Mouse (Mus musculus) kidney, embryonic 14.5 days (tissue): ENCODE data around the gene Itm2c. TPM values are rescaled to one million over a fixed set of nuclear protein-coding genes. Genes with fewer than 3 reads are reported as not detected.

Experiments
- ATAC-seq: fragments of 200-750 bp; cut with Nextera tagmentation; 2 replicates; pipeline ENCODE4 v1.8.0; 2017; ENCODE audit warnings: moderate number of reproducible peaks, mild to moderate bottlenecking, moderate TSS enrichment, moderate library complexity; ENCODE audit not compliant: low FRiP score, low TSS enrichment
- H3K27ac ChIP-seq: fragments of 300-500 bp; sonication (generic); 2 replicates; pipeline ENCODE4 v1.5.1; 2014; ENCODE audit warnings: low read depth, mild to moderate bottlenecking, low read length, moderate library complexity, mixed read lengths
- H3K27me3 ChIP-seq: fragments of 300-500 bp; sonication (generic); 2 replicates; pipeline ENCODE4 v1.6.1; 2014; ENCODE audit warnings: mild to moderate bottlenecking, low read length; ENCODE audit not compliant: control insufficient read depth, insufficient read depth
- H3K36me3 ChIP-seq: fragments of 300-500 bp; sonication (generic); 2 replicates; pipeline ENCODE4 v1.6.1; 2014; ENCODE audit warnings: low read length, mixed read lengths; ENCODE audit not compliant: control insufficient read depth, insufficient read depth
- H3K4me1 ChIP-seq: fragments of 300-500 bp; sonication (generic); 2 replicates; pipeline ENCODE4 v1.6.1; 2014; ENCODE audit warnings: low read length, mixed read lengths; ENCODE audit not compliant: control insufficient read depth, insufficient read depth
- H3K4me2 ChIP-seq: fragments of 300-500 bp; sonication (generic); replicated peaks from 2 replicates; pipeline ENCODE4 v1.6.1; 2014; ENCODE audit warnings: low read depth, mild to moderate bottlenecking, low read length
- H3K4me3 ChIP-seq: fragments of 300-500 bp; sonication (generic); 2 replicates; pipeline ENCODE4 v1.5.1; 2014; ENCODE audit warnings: mild to moderate bottlenecking, low read length
- H3K9ac ChIP-seq: fragments of 300-500 bp; sonication (generic); 2 replicates; pipeline ENCODE4 v1.6.1; 2014; ENCODE audit warnings: low read depth, mild to moderate bottlenecking, low read length, moderate library complexity
- H3K9me3 ChIP-seq: fragments of 300-500 bp; sonication (generic); 2 replicates; pipeline ENCODE4 v1.6.1; 2016; ENCODE audit warnings: low read length; ENCODE audit not compliant: control insufficient read depth
- WGBS: fragments of 180-500 bp; shearing (Covaris S2); extraction: QIAGEN DNeasy Blood & Tissue Kit; methylation state at CpG from one replicate; pipeline ENCODE4 v1.1.7; 2014; 5-methylcytosine and 5-hydroxymethylcytosine counted together
- polyA plus RNA-seq: library from polyadenylated mRNA; unstranded; fragments of >200 nt; fragmentation: Nextera tagmentation; extraction: Ambion mirVana; gene quantifications from 2 replicates; pipeline ENCODE4 v1.2.1, GENCODE M21; 2014

Gene Itm2c
- 145 and 179 TPM in 2 replicates for polyA plus RNA-seq

DNA sequence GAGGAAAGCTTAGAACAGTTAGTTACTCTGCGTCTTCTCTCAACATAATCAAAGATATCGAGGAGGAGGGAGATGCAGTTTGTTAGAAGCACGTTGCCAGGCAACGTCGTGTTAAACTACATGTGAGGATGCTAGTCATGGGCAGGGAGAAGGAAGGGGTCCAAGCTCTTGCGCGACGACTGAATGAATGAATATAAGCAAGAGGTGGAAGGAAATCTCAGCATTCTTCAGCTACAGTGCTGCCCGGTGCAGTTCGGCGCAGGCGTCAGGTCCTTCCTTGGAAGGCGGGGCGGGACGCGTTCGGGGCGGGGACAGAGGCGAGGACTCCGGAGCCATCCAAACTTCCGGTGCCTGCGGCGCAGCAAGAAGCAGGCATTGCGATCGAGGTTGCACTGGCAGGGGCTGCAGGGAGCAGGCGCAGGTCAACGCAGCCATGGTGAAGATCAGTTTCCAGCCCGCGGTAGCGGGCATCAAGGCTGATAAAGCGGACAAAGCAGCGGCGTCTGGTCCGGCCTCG is at the start of gene Itm2c:
Gene Itm2c, plus strand, starts transcription at position 51 of the 517 bp plus-strand sequence.
- Histone ChIP-seq H3K27ac (peak within 1 kb of the TSS; percentile 87), H3K4me1 (peaks cover 37% of the 10 kb centered on the region), H3K4me2 (peak within 1 kb of the TSS; percentile 79), H3K27me3 (no peaks in the 10 kb centered on the region), H3K9me3 (no peaks in the 10 kb centered on the region), H3K9ac (peak within 1 kb of the TSS; percentile 85), H3K36me3 (no peaks in the 10 kb centered on the region; the same call in 1 of the 2 replicates), H3K4me3 (peak within 1 kb of the TSS; percentile 68)
- WGBS: under 1% methylated on average over 35 of the region's 35 CpGs
- peak; percentile 84 for ATAC-seq

DNA sequence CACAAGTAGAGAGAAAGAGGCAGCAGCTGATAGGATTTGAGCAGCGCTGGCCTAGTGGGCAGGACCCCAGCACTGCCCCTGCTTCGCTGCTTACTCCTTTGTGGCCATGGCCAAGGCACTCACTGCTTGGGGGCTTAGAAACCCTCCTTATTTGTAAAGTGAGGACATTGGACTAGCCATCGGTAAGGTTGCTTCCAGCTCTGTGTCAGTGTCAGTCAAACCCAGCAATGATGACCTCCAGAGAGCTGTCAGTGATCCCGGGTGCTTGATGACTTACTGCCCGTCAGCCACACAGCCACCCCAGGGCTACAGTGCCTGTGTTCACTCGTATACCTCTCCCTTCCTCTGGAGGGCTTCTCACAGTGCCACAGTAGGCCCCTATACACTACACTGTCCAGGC is 49.1 kb upstream of the Itm2c start:
- 88% methylated on average over 6 of the region's 6 CpGs for WGBS
- Histone ChIP-seq H3K4me2 (no peak overlapping the region), H3K4me1 (no peaks in the 10 kb centered on the region), H3K9ac (no peak overlapping the region), H3K4me3 (no peak overlapping the region), H3K27me3 (no peaks in the 10 kb centered on the region), H3K36me3 (peaks cover 48% of the 10 kb centered on the region), H3K27ac (no peak overlapping the region), H3K9me3 (no peaks in the 10 kb centered on the region)
- ATAC-seq: no peak

GRCm38 (mm10) chr1:85845476-85845875 is 48.6 kb upstream of the Itm2c start:
- Histone ChIP-seq H3K4me2 (no peak overlapping the region), H3K9ac (no peak overlapping the region), H3K27ac (no peak overlapping the region), H3K27me3 (no peaks in the 10 kb centered on the region), H3K4me1 (no peaks in the 10 kb centered on the region), H3K4me3 (no peak overlapping the region), H3K36me3 (peaks cover 52% of the 10 kb centered on the region), H3K9me3 (no peaks in the 10 kb centered on the region)
- no peak for ATAC-seq
- 75% methylated on average over 3 of the region's 3 CpGs for WGBS

DNA sequence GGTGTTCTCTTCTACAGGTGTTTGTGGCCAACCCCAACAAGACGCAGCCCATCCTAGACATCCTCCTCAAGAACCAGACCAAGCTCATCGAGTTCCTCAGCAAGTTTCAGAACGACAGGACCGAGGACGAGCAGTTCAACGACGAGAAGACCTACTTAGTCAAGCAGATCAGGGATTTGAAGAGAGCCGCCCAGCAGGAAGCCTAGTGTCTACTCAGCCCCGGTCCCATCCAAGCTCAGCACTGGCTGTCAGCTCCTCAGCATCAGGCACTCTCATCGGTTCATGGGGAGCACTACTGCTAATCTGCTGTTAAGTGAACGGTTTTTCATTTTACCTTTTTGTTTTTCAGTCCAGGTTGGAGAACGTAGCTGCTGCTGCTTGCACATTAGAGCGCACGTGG is 45.1 kb upstream of the Itm2c start:
- no peak overlapping the region for H3K4me3 ChIP-seq
- 94% methylated on average over 14 of the region's 14 CpGs for WGBS

DNA sequence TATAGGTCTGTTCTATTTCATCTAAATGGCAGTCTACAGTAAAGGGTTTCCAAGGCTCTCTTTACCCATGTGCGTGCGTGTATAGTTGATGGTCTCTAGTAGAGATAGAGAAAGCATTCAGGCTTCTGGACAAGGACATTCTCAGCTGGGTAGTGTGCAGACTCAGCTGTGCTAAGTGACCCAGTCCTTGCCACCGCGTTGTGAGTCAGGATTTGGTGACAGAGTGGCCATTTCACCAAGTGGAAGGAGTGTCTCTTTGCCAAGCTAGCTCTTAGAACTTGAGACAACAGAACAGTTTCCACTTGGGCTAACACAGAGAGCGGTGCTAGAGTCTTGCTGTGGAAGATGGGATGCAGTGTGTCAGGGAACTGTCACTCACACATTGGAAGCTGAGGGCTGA is 43.2 kb upstream of the Itm2c start:
- 90% methylated on average over 5 of the region's 5 CpGs for WGBS
- Histone ChIP-seq H3K36me3 (peaks cover 41% of the 10 kb centered on the region), H3K27me3 (no peaks in the 10 kb centered on the region), H3K27ac (no peak overlapping the region), H3K9me3 (no peaks in the 10 kb centered on the region), H3K9ac (no peak overlapping the region), H3K4me1 (no peaks in the 10 kb centered on the region), H3K4me3 (no peak overlapping the region), H3K4me2 (no peak overlapping the region)
- ATAC-seq: no peak

More for the DNA sequence above, 45.1 kb upstream of the Itm2c start:
- Histone ChIP-seq H3K27ac (no peak overlapping the region), H3K36me3 (peaks cover 50% of the 10 kb centered on the region), H3K9ac (no peak overlapping the region), H3K9me3 (no peaks in the 10 kb centered on the region), H3K4me2 (no peak overlapping the region), H3K27me3 (no peaks in the 10 kb centered on the region), H3K4me1 (no peaks in the 10 kb centered on the region)
- ATAC-seq: no peak

DNA sequence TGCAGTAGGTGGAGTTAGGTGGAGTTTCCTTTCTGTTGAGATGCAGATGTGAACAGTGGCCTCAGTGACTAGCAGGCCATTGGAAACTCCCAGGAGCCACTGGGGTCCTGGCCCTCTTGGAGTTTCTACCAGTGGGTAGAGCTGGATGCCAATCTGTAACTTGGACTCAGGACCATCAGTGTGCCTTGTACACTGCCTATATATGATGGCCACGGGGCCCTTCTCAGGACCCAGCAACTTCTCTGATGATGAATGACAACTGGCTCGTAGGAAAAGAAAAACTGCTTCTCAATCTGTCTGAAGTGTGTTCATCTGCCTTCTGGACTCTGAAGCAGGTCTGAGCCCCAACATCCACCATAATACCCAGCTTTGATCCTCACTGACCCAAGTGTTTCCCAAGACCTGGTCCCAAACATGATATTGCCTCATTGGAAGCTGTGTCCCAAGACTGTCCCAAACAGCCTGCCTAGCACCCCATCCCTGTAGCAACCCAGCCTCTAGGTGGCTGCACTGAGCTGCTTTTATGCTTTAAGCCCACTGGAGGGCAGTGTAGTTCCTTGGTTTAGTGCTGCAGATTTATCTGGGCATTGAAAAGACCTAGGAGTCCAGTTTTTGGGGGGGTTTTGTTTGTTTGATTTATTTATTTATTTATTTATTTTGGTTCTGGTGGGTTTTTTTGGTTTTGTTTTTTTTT is 40.9 kb upstream of the Itm2c start:
- H3K9ac ChIP-seq: no peak overlapping the region
- no peaks in the 10 kb centered on the region for H3K4me1 ChIP-seq
- H3K4me3 ChIP-seq: no peak overlapping the region
- H3K36me3 ChIP-seq: peaks cover 29% of the 10 kb centered on the region
- WGBS: 79% methylated on average over 2 of the region's 2 CpGs
- ATAC-seq: peak; percentile 56
- no peaks in the 10 kb centered on the region for H3K9me3 ChIP-seq
- no peaks in the 10 kb centered on the region for H3K27me3 ChIP-seq
- H3K27ac ChIP-seq: no peak overlapping the region
- no peak overlapping the region for H3K4me2 ChIP-seq

DNA sequence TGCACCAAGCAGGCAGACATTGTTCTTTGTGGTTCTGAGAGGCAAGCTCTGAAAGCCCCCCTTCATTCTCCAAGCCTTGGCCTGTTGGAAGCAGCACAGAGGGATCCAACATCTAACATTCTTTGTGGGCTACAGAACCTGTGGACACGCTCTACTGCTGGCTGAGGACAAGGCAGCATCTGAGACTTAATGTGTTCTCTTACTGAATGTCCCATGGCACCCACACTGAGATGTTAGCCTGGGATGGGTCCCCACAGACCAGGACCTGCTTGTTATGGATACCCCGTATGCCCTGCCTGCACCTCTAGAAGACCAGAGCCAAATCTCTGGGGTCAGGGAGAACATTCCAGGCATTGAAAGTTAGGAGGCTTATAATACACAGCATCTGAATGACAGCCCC is 40.2 kb upstream of the Itm2c start:
- Histone ChIP-seq H3K4me3 (no peak overlapping the region), H3K4me1 (no peaks in the 10 kb centered on the region), H3K9ac (no peak overlapping the region), H3K36me3 (peaks cover 22% of the 10 kb centered on the region), H3K27ac (no peak overlapping the region), H3K4me2 (no peak overlapping the region), H3K9me3 (no peaks in the 10 kb centered on the region), H3K27me3 (no peaks in the 10 kb centered on the region)
- ATAC-seq: 0 out of 2 replicates have a peak, but pooled peaks have one; percentile 42
- 88% methylated on average over 2 of the region's 2 CpGs for WGBS

DNA sequence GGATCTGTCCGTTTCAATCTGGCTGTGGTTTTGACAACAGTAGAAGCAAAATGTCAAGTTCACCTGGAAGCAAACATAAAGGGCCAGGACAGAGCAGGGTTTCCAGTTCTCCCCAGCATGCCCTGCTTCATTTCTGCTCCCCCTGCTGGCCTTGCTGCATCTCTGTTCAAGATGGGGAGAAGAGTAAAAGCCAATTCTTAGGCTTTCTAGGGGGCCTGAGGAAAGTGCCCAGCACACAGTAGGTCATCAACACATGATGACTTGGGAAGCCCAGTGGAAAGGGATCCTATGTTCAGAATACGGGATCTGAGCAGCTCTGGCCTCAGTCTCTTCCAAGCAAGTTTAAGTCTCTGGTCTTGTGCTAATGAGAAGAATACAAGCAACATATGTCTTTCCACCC is 39.6 kb upstream of the Itm2c start:
- Histone ChIP-seq H3K4me1 (no peaks in the 10 kb centered on the region), H3K9me3 (no peaks in the 10 kb centered on the region), H3K4me2 (no peak overlapping the region), H3K4me3 (no peak overlapping the region), H3K9ac (no peak overlapping the region), H3K36me3 (peaks cover 16% of the 10 kb centered on the region), H3K27ac (no peak overlapping the region), H3K27me3 (no peaks in the 10 kb centered on the region)
- WGBS: 65% methylated on average over 2 of the region's 2 CpGs
- no peak for ATAC-seq

DNA sequence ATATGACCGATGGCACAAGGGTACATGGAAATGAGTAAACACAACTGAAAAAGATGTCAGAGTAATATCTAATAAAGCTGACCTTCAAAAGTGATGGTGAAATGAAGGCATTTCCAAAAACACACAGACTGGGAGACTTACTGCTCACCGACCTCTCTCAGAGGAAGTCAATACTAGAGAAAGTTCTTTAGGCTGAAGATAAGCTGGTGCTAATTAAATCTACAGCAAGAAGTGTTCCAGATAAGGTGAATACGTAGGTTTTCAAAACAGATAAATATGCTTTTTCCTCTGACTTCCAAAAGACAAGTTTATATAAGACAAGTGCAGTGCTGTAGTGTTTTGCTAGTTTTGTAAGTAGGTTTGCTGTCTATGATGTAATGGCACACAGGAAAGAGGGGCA is 37.8 kb upstream of the Itm2c start:
- WGBS: 88% methylated on average over 3 of the region's 3 CpGs
- no peak overlapping the region for H3K4me3 ChIP-seq
- H3K27ac ChIP-seq: no peak overlapping the region
- H3K4me1 ChIP-seq: no peaks in the 10 kb centered on the region
- peaks cover 2% of the 10 kb centered on the region; the same call in 1 of the 2 replicates for H3K9me3 ChIP-seq
- no peak overlapping the region for H3K4me2 ChIP-seq
- peaks cover 8% of the 10 kb centered on the region for H3K36me3 ChIP-seq
- H3K9ac ChIP-seq: no peak overlapping the region
- ATAC-seq: no peak
- H3K27me3 ChIP-seq: no peaks in the 10 kb centered on the region
